Mouse (Mus musculus) right cerebral cortex, postnatal 36 days (tissue): ENCODE results near the gene Gm21671.
"Not testable (repeated sequence)": the region's sequence is repeated elsewhere in the genome, so short reads cannot be mapped to it uniquely, and the experiment has no call there.

Experiments used
- DNase-seq, 2 experiments: peaks; one replicate each; pipeline ENCODE4 v3.0.0; 2022; ENCODE audit warnings: low spot score in 2 of 2, mixed read lengths in 1 of 2

Gene Gm21671

DNA sequence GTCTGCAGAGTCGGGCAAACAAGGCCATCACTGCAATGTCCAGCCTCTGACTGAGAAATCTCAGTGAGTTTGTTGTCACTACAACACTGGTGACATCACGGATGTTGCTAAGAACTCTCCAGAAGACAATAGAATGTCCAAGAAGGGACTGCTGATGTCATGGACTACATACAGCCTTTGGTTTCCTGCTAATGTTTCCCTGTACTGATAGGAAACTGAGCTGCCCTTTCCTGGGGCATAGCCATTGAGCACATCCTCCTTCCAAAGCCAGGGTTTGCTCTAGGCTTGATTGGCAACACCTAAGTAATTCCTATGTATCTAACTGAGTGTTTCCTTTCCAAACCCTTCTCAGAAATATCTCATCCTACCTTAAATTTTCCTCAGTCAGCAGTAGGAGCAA is at the start of gene Gm21671:
Gm21671 (minus strand) TSS at position 101 of the 400 bp plus-strand sequence.
- DNase-seq, result not testable (repeated sequence)

DNA sequence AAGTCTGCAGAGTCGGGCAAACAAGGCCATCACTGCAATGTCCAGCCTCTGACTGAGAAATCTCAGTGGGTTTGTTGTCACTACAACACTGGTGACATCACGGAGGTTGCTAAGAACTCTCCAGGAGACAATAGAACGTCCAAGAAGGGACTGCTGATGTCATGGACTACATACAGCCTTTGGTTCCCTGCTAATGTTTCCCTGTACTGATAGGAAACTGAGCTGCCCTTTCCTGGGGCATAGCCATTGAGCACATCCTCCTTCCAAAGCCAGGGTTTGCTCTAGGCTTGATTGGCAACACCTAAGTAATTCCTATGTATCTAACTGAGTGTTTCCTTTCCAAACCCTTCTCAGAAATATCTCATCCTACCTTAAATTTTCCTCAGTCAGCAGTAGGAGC is 34.3 kb upstream of the Gm21671 start, which contains the start of gene Gm21698:
Gm21698 (minus strand) TSS at position 101 of the 400 bp plus-strand sequence.
- not testable (repeated sequence) for DNase-seq

DNA sequence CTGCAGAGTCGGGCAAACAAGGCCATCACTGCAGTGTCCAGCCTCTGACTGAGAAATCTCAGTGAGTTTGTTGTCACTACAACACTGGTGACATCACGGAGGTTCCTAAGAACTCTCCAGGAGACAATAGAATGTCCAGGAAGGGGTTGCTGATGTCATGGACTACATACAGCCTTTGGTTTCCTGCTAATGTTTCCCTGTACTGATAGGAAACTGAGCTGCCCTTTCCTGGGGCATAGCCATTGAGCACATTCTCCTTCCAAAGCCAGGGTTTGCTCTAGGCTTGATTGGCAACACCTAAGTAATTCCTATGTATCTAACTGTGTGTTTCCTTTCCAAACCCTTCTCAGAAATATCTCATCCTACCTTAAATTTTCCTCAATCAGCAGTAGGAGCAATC is 18.3 kb upstream of the Gm21671 start, which contains the start of gene Gm21680:
Gm21680 (minus strand) TSS at position 101 of the 400 bp plus-strand sequence.
- not testable (repeated sequence) for DNase-seq

DNA sequence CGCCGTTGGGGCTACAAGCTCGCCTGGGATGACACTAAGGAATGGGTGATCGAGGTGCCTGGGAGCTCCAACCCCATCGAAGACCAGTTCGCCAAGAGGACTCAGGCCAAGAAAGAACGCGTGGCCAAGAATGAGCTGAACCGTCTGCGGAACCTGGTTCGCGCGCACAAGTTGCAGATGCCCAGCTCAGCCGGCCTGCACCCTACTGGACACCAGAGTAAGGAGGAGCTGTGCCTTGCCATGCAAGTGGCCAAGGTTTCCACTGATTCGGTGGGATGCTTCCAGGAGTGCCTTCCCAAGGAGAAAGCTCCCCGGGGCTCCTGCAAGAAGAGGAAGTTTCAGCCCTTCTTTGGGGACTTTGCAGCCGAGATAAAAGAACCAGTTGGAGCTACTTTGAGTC is 2.8 kb upstream of the Gm21671 start:
- DNase-seq, result not testable (repeated sequence)

DNA sequence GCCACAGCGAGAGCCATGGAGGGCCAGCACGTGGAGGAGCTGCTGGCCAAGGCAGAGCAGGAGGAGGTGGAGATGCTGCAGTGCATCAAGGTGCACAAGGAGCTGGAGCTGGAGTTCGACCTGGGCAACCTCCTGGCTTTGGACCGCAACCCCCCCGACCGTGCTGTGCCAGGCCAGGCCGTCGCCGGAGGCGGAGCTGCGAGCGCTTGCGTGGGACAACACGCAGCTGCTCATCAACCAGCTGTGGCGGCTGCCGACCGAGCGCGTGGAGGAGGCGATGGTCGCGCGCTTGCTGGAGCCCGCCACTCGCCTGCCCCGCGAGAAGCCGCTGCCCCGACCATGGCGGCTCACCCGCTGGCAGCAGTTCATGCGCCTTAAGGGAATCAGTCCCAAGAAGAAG is 2.4 kb upstream of the Gm21671 start:
- DNase-seq, result not testable (repeated sequence)

DNA sequence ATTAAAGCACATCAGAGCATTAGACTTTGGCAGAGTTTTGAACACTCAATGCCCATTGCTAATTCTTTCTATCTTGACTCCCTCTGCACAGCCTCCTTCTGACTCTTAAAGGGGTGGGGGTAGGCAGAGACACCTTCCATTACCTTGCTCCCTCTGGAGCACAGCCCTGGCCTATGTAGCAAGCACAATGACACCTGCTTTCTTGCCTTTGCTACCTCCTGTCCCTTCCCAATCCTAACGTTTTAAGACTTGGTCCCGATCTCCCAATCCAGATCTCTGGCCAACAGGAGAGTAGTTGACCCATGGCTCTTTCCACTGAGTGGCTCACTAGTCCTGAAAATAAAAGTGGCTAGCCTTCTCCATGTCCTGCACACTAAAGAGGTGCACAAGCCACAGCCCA is 8.8 kb downstream of the Gm21671 start:
- not testable (repeated sequence) for DNase-seq

DNA sequence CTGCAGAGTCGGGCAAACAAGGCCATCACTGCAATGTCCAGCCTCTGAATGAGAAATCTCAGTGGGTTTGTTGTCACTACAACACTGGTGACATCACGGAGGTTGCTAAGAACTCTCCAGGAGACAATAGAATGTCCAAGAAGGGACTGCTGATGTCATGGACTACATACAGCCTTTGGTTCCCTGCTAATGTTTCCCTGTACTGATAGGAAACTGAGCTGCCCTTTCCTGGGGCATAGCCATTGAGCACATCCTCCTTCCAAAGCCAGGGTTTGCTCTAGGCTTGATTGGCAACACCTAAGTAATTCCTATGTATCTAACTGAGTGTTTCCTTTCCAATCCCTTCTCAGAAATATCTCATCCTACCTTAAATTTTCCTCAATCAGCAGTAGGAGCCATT is 11.9 kb downstream of the Gm21671 start, which contains the start of gene Gm21663:
Gm21663 (minus strand) TSS at position 101 of the 400 bp plus-strand sequence.
- DNase-seq, result not testable (repeated sequence)
